Mouse (Mus musculus) urinary bladder, adult 18-20 months (tissue): Measurements from ENCODE around the gene Sct.
"Not testable (repeated sequence)": the region's sequence is repeated elsewhere in the genome, so short reads cannot be mapped to it uniquely, and the experiment has no call there.

Experiments used
- DNase-seq, 2 experiments: peaks; one replicate each; pipeline ENCODE4 v3.0.0; 2022; ENCODE audit warnings: low spot score in 2 of 2, mixed read lengths in 2 of 2

Sct gene

DNA sequence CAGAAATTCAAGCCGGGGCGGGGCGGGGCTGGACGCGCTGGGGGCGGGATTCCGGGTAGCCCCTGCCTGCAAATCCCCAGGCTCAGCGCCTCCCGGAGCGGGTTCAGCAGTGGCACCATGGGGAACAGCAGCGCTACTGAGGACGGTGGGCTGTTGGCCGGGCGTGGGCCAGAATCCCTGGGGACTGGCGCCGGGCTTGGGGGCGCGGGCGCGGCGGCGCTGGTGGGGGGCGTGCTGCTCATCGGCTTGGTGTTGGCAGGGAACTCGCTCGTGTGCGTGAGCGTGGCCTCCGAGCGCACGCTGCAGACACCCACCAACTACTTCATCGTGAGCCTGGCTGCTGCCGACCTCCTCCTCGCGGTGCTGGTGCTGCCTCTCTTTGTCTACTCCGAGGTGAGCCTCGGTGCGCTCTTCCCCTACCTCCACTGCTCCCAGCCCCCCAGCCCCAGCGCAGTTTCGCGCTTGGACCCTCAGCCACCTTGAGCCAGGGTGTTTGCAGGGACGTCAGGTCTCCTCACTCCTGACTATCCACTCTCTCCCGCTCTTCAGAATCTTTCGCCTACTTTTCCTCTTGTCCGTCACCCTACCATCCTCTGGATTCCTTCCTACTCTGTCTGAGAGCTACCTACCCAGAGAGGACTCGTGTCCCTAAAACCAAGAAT lies 13.1 kb upstream of the Sct start, which contains the start of gene Drd4:
Gene Drd4 (plus strand): TSS at position 86 of the 662 bp plus-strand sequence.
- DNase-seq, result no peak

GRCm38 (mm10) chr7:141288042-141288441 lies 9.1 kb upstream of the Sct start:
- no peak for DNase-seq

DNA sequence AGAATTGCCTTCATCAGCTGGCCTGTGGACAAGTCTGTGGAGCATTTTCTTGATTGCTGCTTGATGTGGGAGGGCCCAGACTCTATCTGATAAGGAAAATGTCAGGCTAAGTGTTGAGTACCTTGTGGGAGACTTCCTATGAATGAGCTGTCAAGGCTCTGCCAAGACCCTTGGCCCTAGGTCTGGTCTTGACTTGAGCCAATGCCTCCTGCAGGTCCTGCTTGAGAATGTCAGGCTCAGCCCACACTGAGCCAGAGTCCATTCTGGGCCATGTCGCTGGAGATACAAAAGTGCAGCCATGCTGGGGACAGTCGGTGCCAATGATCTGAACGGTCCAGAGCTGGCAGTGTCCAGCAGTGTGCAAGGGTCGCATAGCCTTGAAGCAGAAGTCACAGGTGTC lies 3.8 kb upstream of the Sct start:
- no peak for DNase-seq

DNA sequence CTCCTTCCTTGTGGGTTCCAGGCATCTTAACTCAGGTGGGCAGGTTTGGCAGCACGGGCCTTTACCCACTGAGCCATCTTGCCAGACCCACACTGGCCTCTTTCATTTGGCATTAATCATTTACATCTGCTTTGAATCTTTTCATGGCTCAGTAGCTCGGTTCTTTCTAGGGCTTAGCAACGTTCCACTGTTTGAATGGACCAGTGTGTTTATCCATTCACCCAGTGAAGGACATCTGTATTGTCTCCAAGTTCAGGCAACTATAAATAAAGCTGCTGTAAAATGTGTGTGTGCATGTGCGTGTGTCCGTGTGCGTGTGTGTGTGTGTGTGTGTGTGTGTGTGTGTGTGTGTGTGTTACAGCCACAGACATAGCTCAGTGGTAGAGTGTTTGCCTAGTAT lies 2.5 kb upstream of the Sct start:
- no peak for DNase-seq

GRCm38 (mm10) chr7:141277701-141278678 lies 943 bp downstream of the Sct start:
- no peak for DNase-seq

GRCm38 (mm10) chr7:141276546-141276945 lies 2.4 kb downstream of the Sct start, which contains the start of gene Cdhr5:
Cdhr5 (minus strand) TSS chr7:141276786.
- no peak for DNase-seq

- no peak for DNase-seq
These were observed 3.6 kb downstream of the Sct start for GRCm38 (mm10) chr7:141275356-141275755.

DNA sequence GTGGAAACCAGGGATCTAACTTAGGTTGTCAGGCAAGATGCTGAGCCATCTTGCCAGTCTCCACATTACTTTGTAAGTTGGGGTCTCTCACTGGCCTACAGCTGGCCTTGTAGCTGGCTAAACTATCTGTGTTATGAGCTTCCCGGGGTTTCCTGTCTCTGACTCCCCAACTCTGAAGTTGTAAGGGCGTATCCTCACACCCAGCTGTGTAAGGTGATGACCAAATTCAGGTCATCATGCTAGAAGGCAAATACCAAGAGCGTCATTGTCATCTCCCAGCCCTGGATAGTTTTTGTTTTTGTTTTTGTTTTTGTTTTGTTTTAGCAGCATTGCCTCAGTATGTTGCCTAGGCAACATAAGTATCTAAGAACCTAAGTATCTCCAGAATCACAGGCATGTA lies 8.3 kb downstream of the Sct start:
- DNase-seq, result no peak

DNA sequence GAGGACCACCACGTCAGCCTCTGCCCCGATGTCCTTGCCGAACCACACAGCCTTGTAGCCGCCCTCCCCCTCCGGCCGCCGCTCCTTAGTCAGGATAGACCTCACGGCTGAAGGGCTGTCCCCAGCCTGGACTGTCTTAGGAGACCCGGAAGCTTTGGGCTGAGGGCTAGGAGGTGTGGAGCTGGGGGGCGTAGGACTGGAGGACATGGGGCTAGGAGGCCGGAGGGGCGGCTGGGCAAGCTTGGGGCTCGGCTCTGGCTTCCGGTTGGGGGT lies 9.7 kb downstream of the Sct start:
- DNase-seq, result no peak

GRCm38 (mm10) chr7:141268466-141269272 lies 10.3 kb downstream of the Sct start:
- no peak for DNase-seq

DNA sequence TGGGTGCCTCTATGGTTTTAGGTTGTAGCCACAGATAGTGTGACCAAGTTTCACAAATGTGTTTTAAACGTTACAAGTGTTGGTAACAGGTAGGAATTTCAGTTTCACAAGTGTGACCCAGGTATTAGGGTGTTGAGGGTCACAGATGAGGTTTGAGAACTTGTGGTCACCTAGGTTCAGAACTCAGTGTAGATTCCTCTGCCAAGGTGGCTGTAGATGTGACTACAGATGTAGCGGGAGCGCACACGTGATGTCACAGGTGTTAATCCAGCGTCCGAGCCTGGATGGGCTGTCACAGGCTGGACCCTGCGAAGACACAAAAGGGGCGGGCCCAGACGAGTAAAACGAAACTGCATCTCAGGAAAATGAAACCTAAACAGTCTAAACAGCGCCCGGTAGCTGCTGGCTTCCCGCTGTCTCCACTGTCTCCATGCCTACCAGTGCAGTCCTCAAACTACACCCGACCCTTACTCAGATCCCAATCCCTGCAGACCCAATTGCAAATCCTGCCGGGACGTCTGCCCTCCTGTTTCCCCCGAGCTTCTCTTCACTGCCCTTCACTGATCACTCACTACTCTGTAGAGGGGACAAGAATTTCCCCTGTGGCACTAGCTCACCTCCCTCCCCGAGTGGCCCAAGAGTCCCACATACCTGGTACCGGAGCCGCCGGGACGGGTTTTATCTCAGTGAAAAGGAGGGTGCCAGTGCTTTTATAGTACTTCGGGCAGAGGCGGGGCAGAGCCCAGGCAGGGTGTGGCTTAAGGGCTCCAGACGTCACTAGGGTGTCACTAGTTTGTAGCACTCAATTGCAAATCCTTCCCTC lies 13.0 kb downstream of the Sct start, which contains the start of gene Irf7:
Gene Irf7 (minus strand): TSS at position 743 of the 823 bp plus-strand sequence.
- peak; percentile 68 for DNase-seq

GRCm38 (mm10) chr7:141265411-141265738 lies 13.6 kb downstream of the Sct start:
- no peak for DNase-seq

GRCm38 (mm10) chr7:141264761-141265410 lies 14.0 kb downstream of the Sct start:
- DNase-seq, result no peak

GRCm38 (mm10) chr7:141264041-141264700 lies 14.8 kb downstream of the Sct start:
- no peak for DNase-seq

- no peak for DNase-seq
These were observed 15.3 kb downstream of the Sct start for GRCm38 (mm10) chr7:141263640-141264039.

DNA sequence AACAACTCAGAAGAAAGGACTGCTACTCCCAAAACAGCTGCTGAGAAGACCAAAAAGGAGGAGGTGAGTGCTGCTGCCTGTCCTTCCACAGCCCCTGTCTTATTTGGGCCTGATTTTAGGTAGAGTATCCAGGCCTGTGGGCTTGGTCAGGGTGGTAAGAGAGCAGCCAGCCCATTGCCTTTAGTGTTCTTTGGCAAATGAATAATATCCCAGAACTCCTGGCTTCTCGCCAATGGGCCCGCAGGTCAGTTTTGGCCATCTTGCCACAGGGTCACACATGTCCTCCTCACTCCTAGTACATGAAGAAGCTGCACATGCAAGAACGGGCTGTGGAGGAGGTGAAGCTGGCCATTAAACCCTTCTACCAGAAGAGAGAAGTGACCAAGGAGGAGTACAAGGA lies 17.5 kb downstream of the Sct start:
- no peak for DNase-seq

- no peak for DNase-seq
These were observed 22.8 kb downstream of the Sct start for GRCm38 (mm10) chr7:141256159-141256558.

DNA sequence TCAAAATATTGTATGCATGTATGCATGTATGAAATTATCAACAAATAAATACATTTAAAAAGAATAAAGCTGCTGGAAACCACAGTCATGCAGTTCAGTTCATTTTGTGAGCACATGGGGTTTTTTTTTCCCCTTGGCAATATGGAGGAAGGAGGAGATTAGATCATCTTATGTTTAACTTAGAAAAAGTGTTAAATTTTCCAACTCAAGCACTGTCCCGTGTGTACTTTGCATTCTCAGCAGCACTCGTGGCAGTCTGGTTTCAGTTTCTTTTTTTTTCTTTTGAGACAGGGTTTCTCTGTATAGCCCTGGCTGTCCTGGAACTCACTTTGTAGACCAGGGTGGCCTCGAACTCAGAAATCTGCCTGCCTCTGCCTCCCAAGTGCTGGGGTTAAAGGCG lies 28.4 kb downstream of the Sct start:
- not testable (repeated sequence) for DNase-seq

DNA sequence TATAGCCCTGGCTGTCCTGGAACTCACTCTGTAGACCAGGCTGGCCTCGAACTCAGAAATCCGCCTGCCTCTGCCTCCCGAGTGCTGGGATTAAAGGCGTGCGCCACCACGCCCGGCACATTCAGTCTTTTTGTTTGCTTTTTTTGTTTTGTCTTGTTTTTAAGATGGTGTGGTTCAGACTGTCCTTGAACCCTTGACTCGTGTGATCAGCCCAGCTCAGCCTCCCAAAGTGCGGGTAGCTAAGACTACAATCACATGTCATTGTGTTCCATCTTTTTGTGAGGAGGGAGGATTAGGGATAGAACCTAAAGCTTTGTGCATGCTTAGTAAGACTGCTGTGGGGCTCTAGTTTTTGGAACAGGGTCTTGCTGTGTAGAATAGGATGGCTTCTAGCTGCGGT lies 47.4 kb downstream of the Sct start:
- DNase-seq, result no peak

DNA sequence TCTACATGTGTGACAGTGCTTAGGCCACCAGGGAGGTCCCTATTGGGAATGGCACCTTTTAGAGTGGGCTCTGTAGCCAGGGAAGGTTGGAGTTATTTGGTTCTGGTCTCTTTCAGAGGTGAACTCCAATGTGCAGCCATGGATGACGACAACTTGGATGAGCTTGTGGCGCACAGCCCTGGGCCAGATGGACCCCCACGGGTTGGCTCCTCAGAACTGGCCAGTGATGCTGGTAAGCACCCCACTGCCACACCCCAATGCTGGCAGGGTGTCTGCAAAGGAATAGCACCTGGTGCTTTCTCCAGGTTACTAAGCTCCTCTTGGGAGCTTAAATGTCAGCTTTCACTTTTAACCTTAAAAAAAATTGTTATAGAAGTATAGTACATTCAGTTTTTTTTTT lies 47.8 kb downstream of the Sct start:
- no peak for DNase-seq
